Mouse (Mus musculus) urinary bladder, postnatal 10 days (tissue): Measurements from ENCODE around the gene Traf4.

Source experiments
- DNase-seq: peaks from one replicate; pipeline ENCODE4 v3.0.0; 2022; ENCODE audit warnings: low spot score

Traf4 gene

GRCm38 (mm10) chr11:78165761-78166109, 346 bp upstream of the Traf4 start:
- no peak for DNase-seq

DNA sequence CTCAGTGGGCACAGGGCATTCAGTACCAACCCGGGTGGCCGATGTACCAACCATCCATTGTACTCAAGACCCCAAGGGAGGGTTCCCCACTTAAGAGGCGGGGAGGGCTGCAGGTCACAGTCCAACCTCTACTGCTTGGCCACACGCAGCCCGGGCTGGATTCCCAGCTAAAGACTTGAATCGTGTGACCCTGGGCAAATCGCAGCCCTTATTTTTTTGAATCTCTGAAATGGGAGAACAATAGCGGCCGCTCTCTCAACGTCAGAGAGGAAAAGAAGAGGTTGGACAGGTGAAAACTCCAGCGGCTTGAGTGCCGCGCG, 825 bp downstream of the Traf4 start:
- DNase-seq = no peak

DNA sequence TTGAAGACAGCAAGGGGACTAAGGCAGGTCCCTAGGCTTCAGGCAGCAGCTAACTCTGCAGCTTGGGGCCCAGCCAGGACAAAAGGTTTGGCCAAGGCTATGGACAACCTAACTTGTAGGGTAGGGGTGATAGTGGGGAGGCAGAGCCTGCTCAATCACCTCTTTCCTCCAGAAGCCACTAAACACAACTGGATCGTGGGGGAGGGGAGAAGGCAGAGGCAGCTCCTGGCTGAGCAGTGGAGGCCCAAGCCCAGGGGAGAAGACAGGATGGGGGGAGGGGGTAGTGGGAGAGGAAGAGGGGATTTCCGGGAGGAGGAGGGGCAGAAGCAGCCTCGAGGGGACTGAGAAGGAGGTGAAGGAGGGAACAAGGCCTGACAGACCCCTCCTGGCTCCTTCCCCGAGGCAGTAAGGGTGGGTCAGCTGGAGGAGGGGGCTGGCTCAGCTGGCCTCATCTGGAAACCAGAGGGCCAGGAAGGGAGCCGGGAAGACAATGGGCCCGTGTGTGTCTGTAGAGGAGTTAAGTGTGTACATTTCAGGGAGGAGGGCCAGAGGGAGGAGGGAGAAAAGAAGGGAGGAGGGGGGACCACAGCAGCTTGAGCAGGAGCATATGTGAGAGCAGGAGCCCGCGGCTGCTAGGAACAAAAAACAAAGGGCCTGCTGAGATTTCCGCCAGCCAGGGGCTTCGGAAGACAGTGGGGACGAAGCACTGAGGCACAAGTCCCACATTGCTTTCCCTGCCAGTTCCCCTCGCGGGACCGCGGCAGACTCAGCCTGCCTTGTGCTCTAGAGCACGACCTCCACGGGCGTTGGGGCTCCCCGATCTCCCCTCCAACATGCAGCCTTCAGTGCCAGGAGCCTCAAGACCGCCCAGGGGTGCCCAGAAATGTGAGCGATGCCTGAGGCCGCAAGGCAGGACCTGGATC, 1.4 kb downstream of the Traf4 start:
- no peak for DNase-seq

DNA sequence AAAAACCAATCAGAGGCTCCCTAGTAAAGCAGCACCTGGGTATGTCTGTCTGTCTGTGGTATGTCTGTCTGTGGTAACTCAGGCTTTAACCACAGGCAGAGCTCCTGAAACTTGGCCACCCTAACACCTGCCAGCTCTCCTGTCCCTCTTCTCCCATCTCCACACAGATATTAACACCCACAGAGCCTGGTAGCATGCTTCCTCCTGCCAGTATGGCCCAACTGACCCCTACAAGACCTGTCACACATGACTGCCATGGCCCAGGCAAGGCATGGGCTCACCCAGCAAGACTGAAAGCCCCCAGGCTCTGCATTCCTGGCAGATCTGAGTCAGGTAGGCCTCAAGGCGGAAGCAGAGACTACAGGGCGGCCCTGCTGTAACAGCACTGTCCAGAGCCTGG, 2.3 kb downstream of the Traf4 start:
- DNase-seq = no peak

DNA sequence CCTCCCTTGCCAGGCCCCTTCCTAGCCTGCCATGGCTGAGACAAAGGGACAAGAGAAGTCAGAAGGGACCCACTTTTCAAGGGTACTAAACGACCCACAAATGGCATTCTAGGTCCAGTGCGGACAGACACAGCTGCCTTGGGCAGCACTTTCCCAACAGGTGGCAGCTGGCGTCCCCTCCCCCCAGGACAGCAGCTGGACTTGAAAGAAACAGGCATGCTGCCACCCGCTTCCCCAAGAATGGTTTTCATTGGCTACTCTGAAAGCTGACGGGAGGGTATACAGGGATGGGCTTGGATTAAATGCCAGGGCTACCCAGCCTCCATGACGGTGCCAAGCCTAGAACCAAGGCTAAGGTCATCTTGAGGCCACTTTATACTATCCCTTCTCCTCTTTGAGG, 2.9 kb downstream of the Traf4 start:
- no peak for DNase-seq

DNA sequence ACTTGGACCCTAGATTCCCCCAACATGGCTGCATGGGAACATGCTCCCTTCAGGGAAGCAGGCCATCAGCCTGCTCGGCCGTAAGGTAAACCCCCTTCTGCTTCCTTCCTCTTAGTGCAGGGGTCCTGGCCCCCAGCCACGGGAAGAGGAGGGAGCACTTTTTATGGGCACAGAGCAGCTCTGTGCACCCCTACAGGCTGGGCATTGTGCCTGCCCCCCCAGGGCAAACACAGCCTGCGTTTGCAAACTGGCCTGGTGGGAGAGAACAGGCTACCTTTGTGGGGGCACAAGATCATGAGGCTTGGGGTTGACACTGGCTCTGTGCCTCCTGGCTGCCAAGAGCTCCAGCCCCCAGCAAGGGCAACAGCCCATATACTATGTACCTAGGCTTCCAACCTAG, 3.4 kb downstream of the Traf4 start:
- no peak for DNase-seq

DNA sequence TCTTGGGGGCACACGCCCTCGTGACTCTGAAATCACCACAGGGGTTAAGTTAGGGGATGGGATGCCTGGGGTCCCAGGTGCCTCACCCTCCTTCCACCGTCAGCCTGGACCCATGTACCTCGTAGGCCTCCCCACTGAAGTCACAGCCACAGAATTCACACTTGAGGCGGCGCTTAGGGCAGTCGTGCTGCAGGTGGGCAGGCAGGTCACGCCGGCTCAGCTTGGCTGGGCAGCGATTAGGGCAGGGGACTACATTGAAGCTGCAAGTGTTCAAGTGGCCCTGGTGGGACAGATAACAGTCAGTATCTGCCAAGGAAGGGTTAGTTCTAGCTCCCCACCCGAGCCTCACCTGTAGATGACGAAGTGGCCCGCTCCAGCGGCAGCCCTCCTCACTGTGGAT, 4.2 kb downstream of the Traf4 start:
- no peak for DNase-seq

DNA sequence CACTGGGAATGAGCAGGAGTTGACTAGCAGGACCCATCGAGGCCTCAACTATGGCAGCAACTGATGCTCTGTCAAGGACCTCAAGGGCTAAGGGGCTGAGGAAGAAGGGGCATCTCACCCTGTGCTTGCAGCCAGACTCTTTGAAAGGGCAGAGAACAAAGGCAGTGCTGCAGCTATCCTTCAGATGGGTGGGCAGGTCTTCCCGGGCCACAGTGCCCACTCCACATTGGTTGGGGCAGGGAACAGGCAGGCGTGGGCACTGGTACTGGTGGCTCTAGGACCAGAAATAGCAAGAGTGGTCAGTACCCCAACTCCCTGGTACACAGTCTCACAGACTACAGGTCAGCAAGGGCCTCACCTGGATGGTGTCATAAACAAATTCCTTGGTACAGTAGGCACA, 4.7 kb downstream of the Traf4 start:
- no peak for DNase-seq

GRCm38 (mm10) chr11:78160171-78160570, 5.2 kb downstream of the Traf4 start:
- DNase-seq = no peak

DNA sequence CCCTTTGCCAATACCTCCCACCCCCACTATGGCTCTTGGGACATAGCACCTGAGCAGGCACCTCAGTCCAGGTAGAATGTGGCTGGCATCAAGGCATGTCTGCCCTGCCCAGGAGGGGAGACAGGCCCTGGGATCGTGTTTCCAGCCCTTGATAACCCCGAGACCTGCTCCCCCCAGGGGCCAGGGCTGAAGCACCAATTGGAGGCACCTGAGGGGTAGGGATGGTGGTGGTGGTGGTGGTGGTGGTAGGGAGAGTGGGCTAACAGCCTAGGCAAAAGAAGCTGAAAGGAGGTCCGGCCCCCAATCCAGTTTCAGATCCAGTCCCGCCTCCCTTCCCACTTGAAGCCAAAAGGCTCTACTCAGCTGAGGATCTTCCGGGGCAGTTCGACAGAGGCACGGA, 5.8 kb downstream of the Traf4 start:
- DNase-seq = no peak

DNA sequence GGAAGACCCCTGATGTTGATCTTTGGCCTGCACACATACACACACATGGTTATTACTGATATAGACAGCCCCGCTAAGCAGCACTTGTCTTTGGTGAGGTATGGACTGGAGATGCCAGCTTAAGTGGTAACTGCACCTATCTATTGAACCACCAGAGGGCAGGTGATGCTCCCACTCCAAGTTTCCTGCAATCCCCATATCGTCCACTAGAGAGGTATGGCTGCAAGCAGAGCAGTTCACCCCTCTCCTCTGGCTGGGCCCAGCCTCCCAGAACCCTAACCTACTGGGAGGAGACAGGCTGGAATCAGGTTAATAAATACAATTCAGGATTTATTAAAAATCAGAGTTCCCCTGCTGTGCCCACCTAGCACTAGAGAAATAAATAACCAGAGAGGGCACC, 6.3 kb downstream of the Traf4 start:
- DNase-seq = no peak

DNA sequence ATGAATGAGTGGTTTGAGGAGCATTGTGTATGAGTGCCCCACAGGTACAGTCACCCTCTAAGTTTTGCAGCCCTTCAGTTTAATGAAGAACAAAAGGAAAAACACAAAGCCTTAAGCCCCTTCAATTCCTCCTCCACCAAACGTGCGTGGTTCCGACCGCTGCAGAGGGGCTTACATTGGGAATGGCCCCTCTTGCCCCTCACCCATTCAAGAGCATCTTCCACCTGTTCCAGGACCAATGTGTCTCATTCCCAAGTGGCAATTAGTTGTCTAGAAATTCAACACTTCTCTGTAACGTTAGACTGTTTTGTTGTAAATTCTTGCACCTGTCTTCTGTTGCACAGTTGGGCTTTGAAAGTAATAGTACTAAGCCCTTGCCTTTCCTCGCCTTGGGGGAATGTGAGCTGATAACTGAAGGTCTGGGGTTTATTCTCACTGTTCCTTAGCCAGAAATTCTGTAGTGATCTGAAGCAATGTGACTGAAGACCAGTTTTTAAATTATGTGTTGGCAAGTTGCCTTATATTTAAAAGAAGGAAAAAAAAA, 9.2 kb downstream of the Traf4 start:
- no peak for DNase-seq

GRCm38 (mm10) chr11:78155674-78156073, 9.7 kb downstream of the Traf4 start:
- DNase-seq = no peak

DNA sequence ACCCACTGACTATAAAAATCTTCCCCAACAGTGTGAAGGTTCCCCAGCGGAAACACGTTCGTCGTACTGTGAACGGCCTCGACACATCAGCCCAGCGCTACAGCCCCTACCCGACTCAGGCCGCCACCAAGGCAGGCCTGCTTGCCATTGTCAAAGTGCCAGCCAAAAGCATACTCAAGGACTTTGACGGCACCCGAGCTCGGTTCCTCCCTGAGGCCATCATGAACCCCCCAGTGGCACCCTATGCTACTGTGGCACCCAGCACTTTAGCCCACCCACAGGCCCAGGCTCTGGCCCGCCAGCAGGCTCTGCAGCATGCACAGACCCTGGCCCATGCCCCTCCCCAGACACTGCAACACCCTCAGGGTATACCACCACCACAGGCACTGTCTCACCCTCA, 11.6 kb downstream of the Traf4 start:
- DNase-seq = no peak

DNA sequence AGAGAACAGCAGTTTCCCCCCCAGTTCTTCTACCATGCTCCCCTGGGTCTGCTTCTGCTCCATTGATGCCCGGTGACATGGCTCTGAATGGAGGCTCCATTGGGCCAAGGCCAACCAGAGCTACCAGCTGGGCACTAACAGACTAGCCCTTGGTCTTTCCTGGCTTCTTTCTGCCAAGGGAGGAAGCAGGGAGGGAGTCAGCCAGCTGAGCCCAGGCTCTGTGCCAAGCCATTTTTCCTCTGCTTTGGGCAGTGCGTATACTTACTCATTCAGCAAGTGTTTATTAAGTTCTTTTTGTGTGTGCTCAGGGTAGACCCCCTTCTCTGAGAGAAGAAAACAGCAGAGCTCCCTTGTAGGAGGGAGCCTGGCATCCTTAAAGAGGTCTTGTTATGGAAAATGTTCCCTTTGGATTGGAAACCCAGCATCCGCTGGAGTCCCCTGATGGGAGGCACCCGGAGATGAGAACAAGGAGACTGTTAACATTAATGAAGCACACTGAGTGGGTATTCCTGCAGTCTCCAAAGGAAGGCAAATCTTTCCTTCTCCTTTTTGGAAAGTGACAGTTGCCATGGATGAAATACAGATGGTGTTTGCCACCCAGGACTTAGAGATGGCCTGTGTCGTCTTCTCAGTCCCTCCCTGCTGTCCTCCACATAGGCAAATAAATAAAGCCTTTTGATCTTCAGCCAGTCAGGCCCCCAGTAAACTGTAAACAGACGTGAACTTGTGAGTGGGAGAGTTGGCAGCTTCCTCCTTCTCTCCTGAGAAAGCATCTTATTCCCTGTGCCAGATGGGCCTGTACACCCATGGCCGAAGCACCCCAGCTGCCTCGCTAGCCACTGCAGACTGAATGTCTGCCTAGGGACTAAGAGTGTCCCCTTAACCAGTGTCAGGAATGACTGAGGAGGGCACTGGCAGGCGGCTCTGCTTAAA, 12.8 kb downstream of the Traf4 start:
- no peak for DNase-seq

- DNase-seq = no peak
Observed at GRCm38 (mm10) chr11:78151161-78151560, 14.2 kb downstream of the Traf4 start.

GRCm38 (mm10) chr11:78146707-78147543, 18.5 kb downstream of the Traf4 start:
- no peak for DNase-seq

DNA sequence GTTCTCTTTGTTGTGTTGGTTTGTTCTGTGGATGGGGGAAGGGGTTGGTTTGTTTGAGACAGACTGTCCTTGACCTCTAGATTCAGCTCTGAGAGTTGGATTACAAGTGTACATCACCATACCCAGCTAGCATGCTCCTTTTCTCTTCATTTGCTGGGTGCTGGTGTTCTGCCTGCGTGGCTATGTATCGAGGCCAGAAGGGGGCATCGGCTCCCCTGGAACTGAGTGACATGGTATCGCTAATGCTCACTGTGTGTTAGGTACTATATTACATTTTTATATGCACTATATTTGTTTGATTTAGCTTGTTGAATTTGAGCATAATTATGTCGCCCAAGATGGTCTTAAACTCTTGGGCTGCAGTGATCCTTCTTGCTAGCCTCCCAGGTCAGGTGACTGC, 19.2 kb downstream of the Traf4 start:
- no peak for DNase-seq

DNA sequence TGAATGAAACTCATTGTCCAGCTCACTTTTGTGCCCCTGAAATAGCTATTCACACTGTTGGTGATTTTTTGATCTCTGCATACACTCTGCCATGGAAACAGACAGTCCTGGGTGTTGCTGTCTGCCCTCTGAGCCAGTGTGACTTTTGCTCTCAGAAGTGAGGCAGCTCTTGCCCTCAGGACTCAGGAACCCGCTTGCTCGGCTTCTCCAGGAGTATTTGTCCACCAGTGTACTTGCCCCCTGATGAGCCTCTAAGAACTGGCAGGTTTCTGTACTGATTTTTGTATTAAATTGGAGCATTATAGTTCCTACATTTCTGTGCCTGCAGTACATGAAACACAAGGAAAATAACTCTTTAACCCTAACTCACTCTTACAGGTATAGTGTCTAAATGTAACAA, 21.9 kb downstream of the Traf4 start:
- no peak for DNase-seq

DNA sequence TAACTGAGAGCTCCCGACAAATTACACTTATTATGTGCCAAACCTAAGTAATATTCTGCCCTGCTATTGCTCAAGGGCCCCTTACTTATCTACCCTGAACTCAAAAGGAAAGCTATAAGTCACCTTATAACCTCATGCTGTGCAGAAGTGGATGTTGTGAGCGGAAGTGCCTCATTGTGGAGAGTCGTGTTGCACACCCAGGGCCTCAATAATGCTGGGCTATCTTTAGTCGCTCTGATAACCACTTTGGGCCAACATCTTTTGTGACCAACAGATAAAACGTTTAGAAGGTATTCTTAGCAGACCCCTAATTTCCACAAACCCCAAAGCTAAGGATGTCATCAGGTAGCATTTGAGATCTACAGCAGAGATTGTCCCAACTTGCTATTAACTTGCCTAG, 24.7 kb downstream of the Traf4 start:
- DNase-seq = no peak

- no peak for DNase-seq
Observed at GRCm38 (mm10) chr11:78138023-78138422, 27.4 kb downstream of the Traf4 start.

DNA sequence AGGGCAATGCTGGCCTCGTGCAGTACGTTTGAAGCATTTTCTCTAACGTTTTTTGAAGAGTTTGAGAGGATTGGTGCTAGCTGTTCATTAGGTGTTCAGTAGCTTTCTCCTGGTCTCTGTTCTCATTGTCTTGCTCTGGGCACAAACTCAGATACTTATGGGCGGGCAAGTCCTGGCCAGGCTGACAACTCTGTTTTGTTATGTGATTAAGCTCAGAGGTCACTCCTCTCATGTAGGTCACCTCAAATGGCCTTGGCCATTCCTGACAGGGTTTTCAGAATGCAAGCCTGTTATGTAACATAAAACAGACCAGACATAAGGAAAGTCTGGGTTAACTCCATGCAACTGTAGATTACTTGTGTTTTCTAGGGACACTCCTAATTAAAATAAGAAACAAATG, 27.8 kb downstream of the Traf4 start:
- DNase-seq = no peak
